Mouse (Mus musculus) activated CD4-positive, CD25-positive, alpha-beta regulatory T cell, adult 4 months (primary cell): ENCODE measurements around the gene Atxn7l2. TPM values are rescaled to one million over a fixed set of nuclear protein-coding genes. Genes with fewer than 3 reads are reported as not detected.

Source experiments
- ATAC-seq: one replicate; pipeline ENCODE4 v1.8.0; 2017
- polyA plus RNA-seq, 2 experiments: library from polyadenylated mRNA; unstranded; fragments of 100-300 nt; shearing (Covaris generic); gene quantifications; one replicate each; pipeline ENCODE4 v1.2.1; 2017

The Atxn7l2 gene
- polyA plus RNA-seq, 2 experiments from 2014 or later, result 4.3 to 7.8 TPM

DNA sequence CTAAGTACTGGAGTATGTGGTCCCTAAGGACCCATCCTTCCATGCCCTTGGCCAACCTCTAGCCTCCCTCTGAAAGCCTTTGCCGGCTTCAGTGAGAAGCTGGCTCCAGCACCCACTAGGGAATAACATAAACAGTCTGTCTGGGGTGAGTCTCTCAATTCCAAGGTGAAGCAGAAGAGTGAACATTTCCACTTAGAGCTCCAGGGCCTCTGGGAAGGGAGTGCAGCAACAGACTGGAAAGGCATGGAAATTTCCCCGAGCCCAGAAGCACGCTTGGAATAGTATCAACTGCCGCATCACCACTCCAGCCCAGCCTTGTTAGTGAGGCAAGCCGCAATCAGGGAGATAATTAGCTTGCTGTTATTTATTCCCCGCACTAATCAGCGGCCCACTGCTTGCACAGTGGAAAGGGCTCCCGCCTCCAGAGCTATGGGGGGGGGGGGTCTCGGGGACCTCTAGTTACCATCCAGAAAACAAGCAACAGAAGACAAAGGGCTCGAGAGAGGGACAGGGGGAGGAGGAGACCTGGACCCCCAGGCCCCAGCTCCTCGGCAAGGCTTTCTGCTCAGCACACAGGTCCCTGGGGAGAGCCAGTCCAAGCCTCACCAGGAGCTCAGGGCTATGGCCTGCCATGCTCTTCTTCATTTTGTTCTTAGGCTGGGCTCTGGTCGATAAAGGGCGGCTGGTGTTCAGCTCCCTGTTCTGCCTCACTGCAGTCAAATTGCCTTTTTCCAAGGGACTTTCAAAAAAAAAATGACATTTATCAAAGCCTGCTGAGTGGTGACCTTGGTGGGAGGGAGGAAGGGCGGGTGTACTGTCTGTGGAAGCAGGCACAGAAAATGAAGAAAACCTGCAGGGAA lies 35.8 kb downstream of the Atxn7l2 start:
- no peak for ATAC-seq

DNA sequence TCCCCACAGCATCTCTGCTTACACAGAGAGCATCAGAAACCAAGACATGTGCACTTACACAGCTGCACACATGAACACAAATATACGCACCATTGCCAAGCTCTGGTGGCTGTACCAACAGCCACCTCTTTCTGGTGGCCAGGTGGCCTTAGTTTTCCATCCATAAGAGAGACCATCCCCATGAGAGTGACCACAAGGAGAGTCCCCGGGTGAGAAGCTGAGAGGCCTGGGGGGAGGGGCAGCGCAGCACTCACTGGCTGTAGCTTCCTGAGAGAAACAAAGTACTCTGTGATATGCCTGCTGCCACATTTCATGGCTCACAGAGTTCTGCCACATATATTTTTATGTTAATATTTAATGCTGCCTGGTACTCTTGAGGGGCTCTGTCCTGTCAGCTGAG lies 41.5 kb downstream of the Atxn7l2 start:
- ATAC-seq, result no peak

DNA sequence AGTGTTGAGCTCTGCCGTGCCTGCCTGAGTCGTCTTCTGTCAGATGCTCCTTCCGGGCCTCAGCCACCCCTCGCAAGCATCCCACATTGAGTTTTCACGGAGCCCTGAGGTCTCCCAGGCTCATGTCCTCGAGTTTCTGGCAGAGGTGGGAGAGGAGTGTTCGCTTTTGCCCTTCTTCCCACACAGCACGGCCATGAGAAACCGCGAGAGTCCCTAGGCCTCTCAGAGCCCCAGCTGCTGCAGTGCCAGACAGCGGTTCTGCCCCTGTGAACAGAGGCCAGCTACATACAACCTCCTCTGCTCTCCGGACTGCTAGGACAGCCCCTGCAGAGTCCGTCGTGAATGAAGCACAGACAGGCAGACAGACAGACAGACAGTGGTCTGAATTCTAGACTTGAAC lies 43.2 kb downstream of the Atxn7l2 start:
- ATAC-seq, result no peak

DNA sequence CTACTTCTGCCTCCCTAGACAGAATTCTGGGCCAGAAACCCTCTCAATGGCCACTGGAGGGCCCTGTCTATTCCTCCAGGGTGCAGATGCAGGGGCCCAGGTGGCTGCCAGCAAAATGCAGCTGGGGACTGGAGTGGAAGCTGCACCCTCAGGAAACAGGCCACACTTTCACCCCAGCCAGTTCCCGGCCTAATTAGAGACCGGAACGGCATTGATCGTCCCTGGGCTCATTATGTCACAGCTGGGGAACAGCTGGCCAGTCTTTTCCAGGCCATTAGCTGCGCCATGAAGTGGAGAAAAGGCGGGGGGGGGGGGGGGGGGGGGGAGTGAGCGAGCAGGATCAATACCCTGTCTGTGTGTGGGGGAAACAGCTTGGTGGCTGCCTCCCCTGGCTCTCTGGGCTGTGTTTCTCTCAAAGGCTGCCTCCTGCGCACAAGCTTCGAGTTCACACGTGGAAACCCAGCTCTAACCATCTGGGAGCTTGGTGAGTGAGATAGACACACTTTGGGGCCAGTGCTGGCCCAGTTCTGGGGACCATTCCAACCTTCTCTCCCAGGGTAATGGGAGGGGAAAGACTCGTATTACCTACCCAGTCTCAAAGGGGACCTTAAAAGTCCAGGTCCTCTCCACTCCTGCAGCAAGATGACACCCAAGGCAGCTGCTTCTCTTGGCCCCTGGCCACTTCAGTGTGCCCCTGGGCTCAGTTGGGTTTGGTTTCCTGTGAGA lies 44.1 kb downstream of the Atxn7l2 start:
- ATAC-seq, result no peak

DNA sequence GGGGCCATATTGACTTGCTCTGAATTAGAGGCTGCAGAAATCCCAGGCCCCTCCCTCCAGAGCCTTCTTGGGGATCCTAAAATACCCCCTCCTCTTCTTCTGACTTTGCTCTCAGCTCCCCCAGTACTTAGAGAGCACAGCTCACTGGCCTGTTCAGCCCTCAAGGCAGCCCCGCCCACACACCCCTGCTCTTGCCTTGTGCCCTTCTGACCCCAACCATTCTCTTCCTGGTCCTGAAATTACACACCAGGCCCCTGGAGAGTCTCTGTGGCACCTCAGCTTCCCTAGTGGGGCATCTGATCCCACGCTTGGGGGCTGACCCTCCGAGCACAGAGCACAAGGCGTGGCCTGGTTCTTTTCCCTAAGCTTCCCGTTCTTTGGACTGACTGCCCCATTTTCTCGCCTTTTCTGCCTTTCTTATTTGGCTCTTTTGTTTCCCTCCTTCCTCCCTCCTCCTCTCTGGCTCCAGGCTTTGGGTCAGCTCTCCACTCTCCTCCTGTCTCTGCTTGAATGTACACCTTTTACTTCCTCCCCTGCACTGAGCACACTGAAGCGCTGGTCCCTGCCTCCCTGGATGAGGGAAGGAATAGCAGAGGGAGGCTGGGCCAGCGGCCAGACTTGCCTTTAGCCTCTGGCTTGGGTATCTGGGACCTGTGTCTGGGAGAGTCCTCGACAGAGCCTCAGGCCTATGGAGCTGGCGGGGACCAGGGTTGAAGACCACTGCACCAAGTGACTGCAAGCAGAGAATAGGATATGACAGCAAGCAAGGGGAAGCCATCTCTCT lies 45.0 kb downstream of the Atxn7l2 start:
- no peak for ATAC-seq

DNA sequence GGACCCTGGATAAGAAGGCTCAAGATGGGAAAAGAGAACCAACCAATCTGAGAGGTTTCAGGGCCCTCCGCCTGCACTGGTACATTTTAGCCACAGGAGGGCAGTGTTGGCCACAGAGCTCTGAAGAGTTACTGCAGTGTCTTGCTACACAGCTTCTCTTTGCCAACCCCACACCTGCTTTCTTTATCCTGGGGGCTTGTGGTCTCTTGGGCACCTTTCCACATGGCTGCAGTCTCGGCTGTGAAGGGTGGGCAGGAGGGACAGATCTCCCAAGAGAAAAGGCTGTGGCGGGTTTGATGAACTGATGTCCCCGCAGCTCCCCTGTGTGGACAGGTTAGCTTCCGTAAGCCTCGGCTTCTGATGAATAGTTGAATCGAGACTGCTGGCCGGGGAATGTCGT lies 45.9 kb downstream of the Atxn7l2 start:
- ATAC-seq, result peak; percentile 89

DNA sequence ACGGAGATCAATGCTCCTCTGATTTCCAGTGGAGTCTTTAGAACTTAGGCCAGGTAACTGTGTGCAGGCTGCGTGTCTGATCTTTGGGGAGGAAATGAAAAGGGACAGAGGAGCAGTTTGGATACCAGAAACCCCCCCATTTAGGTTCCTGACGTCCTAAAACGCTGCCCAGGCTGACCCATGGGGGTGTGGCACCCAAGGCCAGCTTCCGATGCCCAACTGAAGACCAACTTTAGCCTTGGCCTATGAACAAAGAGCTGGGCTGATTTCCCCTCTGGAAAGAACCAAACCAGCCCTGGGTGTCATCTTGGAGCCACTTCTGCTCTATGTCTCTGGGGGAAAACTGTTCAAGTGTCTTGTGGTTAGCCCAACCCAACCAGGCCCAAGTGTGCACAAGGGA lies 46.6 kb downstream of the Atxn7l2 start:
- no peak for ATAC-seq

DNA sequence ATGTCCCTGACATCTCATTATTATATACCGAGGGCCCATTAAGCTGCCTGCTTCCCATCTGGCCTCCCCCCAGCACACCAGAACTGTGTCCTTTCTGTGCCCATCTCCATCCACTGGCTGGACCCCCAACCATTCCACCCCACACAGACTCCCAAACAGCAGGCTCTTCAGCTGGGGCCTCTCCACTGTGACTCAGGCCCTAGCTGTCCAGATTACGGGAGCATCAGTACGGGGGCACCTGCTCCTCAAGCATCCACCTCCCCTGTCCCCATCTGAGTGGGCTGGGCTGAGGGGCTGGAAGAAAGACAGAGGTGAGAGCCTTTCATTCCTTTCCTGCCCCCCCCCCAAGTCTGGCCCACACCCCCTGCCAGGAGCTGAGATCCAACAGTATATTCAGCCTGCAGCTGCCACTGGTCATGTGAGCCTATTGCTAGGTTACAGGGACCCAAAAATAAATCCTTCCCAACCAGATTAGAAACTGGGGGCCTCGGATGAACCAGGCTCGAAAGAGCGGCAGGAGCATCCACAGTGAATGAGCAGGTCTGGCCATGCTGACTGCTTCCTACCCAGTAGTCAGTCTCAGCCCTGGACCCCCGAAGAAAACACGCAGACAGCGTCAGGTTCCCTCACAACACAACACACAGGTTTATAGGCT lies 52.2 kb downstream of the Atxn7l2 start:
- ATAC-seq, result no peak

DNA sequence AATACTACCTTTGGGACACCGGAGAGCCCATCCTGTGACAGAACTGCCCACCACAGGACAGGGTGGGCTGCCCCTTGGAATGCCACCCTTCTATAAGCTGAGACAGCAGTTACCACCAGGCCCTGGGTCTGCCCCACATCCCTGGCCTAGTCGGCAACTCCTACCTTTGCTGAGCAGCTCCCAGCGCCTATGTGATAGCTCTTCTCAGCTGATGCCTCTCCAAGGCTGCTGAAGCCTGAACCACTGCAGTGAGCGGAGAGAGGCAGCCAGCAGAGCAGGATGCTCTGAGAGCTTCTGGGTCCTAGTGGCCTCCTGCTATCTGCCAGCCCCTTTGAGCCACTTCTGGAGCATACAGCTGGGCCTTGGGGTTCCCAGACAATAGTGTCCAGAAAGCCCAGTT lies 56.1 kb downstream of the Atxn7l2 start, which contains the start of gene Gpr61:
Gene Gpr61 (minus strand): TSS at position 227 of the 400 bp plus-strand sequence.
- no peak for ATAC-seq

DNA sequence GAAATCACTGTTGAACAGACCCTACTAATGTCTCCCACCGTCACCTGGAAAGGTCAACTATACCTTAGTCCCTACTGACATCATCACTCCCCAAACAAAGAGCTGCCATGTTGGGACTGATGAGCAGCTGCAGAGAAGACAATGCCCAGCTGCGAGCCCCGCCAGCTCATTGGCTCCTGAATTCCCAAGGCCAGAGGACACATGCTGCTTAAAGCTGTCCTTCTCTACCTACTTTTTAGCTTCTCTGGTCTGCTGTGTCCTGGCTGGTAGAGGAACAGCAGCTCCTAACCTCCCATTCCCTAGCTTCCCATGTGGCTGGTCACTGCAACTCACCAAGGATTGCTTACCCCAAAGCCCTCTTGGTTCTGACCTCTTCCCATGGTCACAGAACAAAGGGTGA lies 58.4 kb downstream of the Atxn7l2 start:
- no peak for ATAC-seq

Other genes starting within 250 kb of the Atxn7l2 start
- not detected for gene Gstm3, start 241.7 kb downstream of the Atxn7l2 start, polyA plus RNA-seq
- gene Gstm2, start 224.5 kb downstream of the Atxn7l2 start, polyA plus RNA-seq, result not detected
- 1 to 10 TPM; 1.2 to 1.4 TPM for gene Gstm1, start 193.0 kb downstream of the Atxn7l2 start, polyA plus RNA-seq
- gene Gstm4, start 166.0 kb downstream of the Atxn7l2 start, polyA plus RNA-seq, result 1 to 10 TPM; 3.2 to 3.4 TPM
- gene Ampd2, start 124.3 kb downstream of the Atxn7l2 start, polyA plus RNA-seq, result 10 to 100 TPM; 13.6 to 21.6 TPM
- gene Gnat2, start 118.1 kb downstream of the Atxn7l2 start, polyA plus RNA-seq, result not detected
- gene Gnai3, start 64.8 kb downstream of the Atxn7l2 start, polyA plus RNA-seq, result 100 to 1,000 TPM; 109 to 113 TPM
- not detected for gene Gpr61, start 56.1 kb downstream of the Atxn7l2 start, polyA plus RNA-seq
- under 1 TPM; 0.09 to 0.19 TPM for gene Amigo1, start 24.6 kb downstream of the Atxn7l2 start, polyA plus RNA-seq
- 1 to 10 TPM; 5.9 to 6.9 TPM for gene Cyb561d1, start 9.7 kb downstream of the Atxn7l2 start, polyA plus RNA-seq
- not detected for gene Sypl2, start 15.7 kb upstream of the Atxn7l2 start, polyA plus RNA-seq
- gene Psma5, start 46.0 kb upstream of the Atxn7l2 start, polyA plus RNA-seq, result 100 to 1,000 TPM; 196 to 245 TPM
- under 1 TPM in 1 of 2 experiments, not detected in 1; 0.07 TPM for gene Sort1, start 73.1 kb upstream of the Atxn7l2 start, polyA plus RNA-seq
- gene Mybphl, start 154.0 kb upstream of the Atxn7l2 start, polyA plus RNA-seq, result not detected
- 10 to 100 TPM in 1 of 2 experiments, 1 to 10 TPM in 1; 7.8 to 10.3 TPM for gene Psrc1, start 172.9 kb upstream of the Atxn7l2 start, polyA plus RNA-seq
- gene Celsr2, start 204.6 kb upstream of the Atxn7l2 start, polyA plus RNA-seq, result under 1 TPM; 0.33 to 0.65 TPM
- gene Sars, start 234.3 kb upstream of the Atxn7l2 start, polyA plus RNA-seq, result 100 to 1,000 TPM; 146 to 151 TPM